Mouse (Mus musculus) embryo, embryonic 9.5 days (tissue): ENCODE data around the gene Eef1akmt2.
A peak's percentile ranks its signal among the peaks of the same experiment; 100 is the strongest.

Experiments
- DNase-seq: peaks from one replicate; pipeline ENCODE4 v3.0.0-alpha.2; 2017; ENCODE audit errors: extremely low spot score

Gene Eef1akmt2

DNA sequence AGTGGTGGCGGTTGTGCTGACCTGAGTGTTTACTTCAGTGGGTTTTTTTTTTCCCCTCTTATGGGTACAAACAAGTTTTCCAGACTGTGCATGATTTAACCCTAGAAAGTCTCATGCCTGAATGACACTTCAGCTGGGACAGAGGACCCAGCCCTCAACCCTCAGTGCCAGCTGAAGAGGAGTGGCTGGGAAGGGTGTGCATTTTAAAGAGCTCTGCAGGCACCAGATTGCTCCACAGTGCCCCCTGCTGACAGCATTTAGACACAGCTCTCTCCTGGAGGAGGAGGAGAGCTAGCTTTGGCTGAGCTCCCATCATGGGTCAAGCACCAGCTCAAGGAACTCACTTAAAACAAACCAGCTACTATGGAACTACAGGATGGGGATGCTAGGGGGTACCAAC, 41.6 kb downstream of the Eef1akmt2 start:
- peak; percentile 86 for DNase-seq

DNA sequence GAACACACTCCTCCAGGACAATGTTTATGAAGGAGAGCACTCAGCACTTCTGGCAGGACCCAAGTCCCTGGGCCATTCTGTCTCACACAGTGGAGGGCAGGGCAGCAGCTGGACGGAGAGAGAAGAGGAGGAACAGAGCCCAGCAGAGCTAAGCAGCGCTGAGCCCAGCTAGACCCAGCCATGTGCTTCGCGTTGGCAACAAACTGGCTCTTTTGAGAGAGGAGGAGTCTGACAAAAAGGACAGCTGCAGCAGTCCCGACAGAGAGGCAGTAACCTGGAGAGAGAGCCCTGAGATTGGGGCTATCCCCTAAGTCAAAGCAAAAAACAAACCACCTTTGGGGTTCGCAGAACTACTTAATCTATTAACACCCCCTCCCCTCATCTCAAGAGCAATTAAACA, 42.1 kb downstream of the Eef1akmt2 start:
- no peak for DNase-seq

DNA sequence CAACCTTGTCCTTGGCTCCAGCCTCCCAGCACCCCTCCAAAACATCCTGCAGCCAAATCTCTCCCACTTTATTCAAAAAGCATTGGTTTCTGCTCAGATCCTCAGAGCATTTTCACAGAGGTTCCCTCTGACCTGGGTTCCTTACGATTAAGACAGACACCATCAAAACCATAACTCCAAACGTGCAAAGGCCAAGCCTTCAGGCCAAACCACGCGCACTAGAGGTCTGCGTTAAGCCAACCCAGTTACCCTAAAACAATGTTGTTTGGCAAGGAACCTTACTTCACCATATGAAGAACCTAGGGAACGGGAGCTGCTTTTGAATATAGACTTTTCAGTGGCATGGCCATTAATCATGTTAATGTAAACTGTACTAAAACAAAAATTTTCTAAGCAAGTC, 42.8 kb downstream of the Eef1akmt2 start:
- no peak for DNase-seq

DNA sequence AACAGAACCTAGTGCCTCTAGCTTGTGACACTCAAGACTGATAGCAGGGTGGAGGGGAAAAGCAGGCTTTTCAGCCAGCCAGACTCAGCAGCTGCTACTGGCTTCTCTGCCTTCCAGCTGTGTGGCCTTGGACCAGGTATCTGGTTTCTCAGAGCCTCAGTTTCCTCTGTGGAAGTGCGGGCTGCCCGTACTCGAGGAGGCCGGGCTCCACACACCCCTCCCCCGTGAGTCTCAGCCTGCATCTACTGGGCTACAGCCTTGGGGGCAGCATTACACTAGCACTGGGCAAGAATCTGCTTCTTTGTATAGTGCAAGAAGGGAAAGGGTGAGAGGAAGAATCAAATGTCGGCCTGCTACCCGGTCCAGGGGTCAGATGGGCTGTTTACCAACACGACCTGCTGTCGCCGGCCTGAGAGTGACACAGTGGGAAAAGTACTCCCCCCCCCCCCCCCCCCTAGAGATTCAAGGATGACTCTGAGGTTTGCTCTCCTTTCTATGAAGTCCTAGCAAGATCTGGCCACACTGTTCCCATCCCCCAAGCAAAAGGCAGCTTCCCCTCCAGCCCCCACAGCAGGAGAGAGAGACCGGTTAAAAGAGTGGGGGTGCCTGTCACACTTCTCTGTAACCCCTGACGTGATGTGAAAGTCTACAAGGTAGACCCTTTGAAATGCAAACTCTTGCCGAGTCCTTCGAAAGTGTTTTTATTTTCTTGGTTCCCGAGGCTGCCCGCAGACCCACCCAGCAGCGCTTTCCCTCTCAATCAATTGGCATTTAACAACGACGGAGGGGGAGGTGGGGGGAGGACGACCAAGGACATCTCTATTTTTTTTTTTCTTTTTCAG, 43.4 kb downstream of the Eef1akmt2 start:
- peak; percentile 74 for DNase-seq

DNA sequence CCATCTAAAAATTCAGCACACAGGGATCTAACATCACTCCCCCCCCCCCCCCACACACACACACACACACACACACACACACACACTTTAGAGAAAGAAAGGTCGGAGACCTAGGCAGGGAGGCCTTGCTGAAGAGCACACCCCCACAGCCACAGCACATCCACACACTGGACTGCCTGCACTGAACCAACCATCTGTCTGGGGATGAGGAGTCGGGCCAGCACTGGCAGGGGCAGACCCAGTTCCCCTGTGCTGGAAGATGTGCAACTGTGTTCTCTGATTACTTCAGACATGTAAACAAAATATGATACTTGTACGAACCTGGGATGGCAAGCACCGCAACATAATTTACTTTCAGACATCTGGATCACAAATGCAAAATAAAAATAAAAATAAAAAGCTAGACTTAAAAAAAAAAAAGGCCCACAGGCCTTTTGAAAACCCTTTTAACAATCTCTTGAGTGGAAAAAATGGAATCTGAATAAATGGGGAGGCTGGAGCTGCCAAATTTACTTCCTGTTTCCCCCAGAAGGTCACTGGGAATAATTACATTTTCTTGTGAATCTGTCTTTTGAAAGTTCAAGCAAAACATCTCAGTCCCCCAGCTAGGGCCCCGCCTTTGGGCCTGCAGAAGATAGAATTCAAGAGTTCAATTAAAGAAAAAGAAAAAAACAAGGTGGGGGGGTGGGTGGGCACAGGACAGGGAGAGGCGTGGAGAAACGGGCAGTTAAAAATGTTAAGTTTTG, 44.2 kb downstream of the Eef1akmt2 start:
- no peak for DNase-seq

DNA sequence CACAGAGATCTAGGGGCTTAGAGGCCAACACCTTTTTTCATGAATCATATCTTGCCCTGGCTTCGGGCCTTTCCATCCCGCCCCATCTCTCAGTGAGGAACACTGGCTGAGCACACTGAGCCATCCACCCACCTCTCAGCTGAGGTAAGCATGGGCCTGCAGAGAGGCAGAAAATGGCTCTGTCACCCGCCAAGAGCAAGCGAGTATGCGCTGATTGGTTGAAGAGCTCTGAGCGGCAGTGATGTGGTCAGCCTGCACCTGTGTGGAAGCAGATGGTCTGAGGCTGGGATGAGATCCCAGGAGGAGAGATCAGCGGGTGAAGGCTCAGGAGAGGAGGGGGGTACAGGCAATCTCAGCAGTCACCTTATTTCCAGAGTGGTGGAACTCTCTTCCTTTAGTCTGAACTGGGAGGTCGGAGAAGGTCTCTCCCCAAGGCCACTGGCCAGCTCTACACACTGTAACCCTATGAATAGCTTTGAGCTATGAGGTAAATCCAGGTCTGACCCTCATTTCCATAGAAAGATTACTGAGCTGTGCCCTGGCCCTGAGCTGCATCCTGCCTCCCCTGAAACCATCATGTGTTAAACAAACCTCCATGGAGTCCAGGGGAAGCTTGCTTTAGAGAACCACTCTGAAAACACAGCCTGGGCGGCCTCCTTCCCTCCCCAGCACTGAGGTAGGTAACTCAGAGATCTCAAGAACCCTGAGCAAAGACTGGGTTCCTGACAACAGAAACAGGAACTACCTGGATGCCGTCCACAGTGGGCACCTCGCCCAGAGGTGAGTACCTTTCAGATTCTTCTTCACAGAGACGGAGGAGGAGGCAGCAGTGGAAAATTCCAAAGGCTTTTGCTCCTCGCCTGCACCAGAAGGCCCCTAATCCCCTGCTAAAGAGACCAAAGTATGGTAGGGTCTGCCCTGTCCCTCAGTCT, 45.3 kb downstream of the Eef1akmt2 start:
- DNase-seq, result no peak

DNA sequence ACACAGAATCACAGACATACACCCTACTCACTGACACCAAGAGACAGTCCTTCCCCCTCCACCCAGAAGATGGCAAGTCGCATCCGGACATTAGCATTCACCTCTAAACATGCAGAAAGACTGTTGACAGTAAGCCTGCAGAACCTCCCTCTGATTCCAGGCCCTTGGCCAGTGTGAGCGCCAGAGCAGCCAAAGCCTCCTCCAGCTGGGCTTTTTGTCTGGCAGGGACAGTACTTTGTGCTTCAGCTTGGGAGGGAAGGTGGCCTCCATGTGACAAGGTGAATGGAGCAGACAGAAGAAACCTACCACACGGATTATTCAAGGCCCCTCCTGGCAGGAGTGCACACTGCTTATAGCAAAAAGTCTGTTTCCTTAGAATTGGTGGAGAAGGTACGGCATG, 46.2 kb downstream of the Eef1akmt2 start:
- DNase-seq, result no peak

DNA sequence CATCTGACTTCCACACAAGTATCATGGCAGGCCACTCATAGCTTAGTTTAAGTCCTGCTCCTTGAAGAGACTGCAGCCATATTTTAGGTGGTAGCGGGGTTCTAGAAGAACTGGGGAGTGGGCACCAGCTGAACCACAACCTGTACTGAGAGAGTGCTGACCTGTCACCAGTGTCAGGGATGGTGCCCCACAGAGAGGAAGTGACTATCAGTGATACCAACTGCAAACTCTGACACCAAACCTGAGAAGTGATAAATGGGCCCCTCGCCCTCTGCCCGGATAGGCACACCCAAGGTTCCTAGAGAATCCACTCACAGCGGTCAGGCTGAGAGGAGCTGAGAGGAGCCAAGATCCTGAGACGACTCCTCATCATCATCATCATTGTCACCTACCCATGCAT, 47.5 kb downstream of the Eef1akmt2 start:
- no peak for DNase-seq

DNA sequence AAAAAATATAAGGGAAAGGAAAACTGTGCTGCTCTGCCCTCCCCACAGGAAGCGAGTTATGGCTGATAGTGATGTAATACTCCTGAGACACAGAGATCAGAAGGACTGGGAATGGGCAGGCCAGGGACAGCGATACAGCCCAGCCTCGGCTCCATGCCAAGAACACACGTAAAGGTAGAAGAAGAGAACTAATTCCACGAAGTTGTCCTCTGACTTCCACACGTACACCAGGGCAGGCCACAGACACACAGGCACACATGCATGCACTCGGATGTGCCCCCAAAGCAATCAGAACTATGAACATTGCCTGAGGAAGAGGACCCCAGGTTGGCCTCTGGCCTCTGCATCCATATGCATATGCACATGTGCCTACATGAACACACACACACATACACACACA, 48.0 kb downstream of the Eef1akmt2 start:
- no peak for DNase-seq

DNA sequence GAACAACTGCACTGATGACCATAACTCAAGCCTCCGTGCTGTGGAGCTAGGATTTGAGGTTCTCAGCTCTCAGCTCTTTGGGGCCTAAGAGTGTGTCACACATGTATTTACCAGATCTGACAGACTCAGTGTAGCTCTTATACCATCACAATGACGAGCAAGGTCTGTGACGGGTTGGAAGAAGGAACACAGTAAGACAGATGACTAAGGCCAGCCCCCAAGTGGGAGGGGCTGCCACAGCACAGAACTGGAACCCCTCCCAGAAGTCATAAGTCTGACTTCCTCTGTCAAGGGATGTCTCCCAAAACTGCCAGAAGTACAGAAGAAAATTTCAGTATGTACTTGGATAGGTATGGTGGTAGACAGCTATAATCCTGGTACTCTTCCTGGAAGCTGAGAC, 48.5 kb downstream of the Eef1akmt2 start:
- DNase-seq, result no peak

DNA sequence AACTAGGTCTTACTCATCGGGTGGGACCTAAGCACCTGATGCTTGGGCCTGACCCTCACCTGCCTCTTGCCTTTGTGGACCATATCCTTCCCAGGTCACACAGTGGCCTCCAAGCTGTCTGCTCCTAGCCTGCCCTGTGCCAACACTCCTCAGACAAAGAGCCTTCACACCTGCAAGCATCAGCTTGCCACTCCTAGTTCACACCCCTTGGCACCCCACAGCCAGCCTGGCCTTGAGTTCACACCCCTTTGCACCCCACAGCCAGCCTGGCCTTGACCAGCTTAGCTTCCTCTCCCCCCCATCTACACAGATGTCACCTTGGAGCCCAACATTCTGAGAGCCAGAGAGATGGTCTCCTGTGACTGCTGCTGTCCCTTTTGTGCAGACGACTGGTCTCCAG, 49.1 kb downstream of the Eef1akmt2 start:
- DNase-seq, result no peak

DNA sequence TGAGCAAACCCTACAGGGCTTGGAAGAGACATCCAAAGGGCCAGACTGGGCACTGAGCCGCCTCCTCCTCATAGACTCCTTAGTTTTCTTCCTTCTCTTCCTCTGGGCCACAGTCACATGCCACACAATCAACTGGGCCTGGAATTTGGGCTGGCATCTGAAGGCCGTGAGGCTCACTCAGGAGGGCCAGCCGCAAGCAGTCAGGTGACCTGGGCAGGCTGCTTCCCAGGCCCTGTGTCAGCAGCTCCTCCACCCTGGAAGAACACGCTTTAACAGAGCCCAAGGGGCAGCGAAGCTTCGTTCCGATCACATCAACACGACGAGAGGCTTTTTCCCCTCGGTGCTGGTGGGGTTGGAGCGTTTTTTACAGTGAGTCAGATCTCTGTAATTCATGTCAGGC, 49.8 kb downstream of the Eef1akmt2 start:
- no peak for DNase-seq

DNA sequence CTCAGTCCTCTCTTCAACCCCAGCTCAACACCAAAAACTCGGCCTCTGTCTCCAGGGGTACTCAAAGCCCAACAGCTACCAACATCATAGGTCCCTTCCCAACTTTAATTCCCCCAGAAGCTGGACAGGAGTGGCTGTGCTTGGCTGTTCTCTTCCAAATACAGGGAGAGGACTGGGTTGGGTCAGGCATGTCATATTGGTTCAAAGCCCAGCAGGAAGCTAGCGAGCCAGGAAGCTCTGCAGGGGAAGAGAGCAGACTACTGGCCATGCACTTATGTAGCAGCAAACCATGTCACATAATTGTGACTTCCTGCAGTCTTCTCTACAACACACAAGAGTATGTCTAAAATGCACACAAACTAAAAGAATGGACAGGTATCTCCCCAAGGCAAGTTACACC, 50.4 kb downstream of the Eef1akmt2 start:
- DNase-seq, result no peak

DNA sequence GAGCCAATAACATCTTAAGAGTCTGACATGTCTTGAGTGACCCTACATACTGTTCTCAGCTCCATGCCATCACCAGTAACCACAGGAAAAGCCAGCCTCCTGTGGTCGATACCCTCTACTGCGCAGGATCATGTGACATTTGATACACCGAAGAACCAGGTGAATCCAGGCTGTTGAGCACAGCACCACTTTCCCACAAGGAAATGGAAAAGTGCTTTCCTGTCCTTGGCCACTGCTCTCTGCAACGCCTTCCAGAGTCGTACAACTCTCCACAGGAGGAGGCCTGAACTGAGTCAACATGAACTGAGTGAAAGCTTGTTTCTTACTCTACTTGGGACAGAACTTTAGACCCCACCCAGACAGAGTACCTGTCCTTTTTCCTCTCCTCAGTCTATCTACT, 51.0 kb downstream of the Eef1akmt2 start:
- no peak for DNase-seq

DNA sequence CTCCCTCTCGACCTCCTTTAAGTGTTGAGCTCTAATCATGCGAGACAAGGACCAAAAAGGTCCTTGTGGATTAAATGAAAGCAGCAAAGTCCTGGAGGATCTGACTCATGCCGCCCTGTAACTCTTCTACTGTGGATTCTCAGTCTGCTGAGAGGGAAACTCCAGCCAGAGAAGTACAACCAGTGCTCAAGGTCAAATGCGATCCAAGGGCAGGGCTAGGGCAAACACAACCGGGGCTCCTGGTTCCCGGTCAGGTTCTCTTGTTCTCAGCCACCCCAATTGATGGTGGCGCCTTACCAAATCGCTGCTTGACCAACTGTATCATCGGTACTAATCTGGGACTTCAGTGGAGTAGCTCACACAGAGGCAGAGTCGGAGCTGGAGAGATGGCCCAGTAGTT, 51.6 kb downstream of the Eef1akmt2 start:
- no peak for DNase-seq

DNA sequence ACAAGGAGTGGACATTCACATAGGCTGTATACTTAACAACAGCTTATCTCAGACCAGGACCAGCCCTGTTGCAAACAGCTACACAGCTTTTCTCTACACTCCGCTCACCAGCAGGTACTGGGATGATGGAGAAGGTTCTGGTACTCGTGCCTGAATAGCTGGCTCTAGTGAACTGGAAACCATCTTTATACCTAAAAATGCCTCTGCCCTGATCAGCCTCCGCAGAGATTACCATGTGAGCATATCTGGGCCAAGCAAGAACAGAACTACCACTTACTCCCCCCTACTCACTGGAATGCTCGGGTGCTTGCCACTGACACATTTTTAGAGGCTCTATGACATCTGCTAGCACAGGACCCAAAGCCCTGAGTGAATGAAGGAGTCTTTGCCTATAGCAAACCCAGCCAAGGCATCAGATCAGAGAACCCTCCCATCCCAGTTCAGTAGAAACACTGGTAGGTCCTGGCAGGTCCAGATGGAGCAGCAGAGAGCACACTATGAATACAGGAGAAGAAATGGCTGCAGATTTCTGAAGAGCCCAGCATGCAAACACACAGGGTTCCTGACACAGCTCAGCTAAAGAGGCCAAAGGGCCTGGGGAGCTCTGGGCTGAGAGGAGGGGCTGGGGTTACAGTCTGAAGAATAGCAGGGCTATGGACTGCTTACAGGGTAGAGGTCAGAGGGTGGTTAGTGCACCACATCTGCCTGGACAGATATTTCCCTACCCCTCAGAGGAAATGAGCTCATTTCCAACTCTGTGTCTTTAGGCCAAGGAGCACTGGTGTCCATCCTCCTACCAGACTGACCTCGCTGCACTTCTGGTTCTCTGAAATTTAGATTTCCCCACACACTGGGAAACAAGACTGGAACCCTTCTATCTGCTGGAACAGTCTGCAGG, 53.1 kb downstream of the Eef1akmt2 start:
- DNase-seq, result no peak

DNA sequence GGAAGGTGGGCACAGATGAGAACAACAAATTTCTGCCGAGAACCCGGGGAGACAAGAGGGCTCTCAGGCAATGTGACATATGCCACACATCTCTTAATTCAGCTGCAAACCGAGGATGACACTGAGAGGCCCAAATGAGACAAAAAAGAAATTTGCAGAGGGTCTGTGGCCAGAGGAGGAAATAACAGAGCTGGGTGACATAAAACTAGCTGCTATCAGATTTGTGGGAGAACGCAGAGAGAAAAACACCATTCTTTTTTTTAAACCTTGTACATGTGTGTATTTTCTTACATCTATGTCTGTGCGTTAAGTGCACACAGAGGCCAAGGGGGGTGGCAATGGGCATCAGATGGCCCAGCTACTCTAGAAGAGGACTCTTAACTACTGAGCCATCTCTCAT, 57.3 kb downstream of the Eef1akmt2 start:
- DNase-seq, result no peak

DNA sequence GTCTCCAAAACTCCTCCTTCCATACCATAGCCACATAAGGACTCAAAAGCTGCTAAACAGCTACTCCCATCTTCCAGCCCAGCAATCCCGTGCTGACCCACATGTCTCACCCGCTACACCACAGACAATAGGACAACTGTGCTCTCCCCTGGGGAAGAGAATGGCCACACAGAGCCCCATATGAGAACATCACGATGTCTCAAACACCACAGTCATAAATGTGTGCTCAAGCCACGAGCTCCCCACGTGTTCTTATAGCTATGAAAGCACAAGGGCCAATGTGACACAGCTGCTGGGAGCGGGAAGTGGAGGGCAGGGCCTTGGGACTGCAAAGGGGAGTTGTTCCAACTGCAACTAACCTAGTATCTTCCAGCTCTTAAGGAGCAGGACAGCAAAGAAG, 59.0 kb downstream of the Eef1akmt2 start:
- DNase-seq, result no peak

DNA sequence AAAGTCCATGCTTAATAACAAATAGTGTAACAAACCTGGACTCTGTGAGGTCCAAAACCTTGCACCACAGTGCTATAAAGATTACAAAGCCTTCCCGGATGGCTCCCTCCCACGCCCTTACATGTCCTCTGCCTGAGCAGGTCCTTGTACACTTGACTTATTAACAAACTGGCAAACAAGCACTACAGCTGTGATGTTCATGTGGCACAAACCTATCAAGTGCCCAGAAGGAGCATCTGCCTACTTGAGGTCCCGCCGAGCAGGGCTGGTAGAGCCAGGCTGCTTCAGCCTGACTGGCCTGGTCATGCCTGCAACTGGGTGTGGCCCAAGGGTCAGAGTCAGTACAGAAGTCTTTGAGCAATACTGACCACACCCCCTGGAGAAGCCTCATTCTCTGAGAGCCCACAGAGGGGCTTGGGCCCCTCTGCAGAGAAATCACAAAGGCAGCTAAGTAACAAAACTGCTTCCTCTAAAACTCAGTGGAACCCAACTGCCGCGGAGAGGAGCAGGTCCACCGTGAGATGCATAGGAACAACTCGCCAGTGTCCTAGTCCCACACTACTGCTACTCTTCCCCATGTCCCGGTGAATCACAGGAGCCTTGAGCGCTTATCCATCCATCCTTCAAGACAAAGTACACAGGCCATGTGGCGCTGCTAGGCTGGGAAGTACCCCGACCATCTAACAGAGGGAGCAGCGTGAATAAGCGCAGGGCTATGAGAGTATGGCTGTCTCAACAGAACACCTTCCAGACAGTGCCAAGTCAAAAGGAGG, 61.8 kb downstream of the Eef1akmt2 start:
- DNase-seq, result no peak

DNA sequence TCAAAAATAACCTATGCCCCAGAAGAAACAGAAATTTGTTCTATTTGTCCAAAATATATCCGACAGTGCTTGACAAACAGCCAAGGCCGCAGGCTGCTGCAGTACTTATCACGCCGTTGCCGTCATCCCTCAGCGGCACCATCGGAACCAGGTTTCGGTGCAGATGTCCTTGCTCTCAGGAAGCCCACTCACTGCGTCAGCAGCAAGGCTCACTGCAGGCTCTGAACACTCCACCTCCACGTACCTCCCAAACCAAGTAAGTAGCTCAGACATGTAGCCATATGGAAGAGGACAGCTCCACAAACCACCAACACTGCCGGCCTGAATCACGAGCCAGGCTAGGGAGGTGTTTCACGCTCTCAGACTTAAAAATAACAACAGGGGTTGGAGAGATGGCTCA, 63.6 kb downstream of the Eef1akmt2 start:
- no peak for DNase-seq
